Mouse (Mus musculus) embryo, embryonic 10.5 days (tissue): ENCODE results near the gene Dhx58.
A peak's percentile ranks its signal among the peaks of the same experiment; 100 is the strongest.
"Not testable (repeated sequence)": the region's sequence is repeated elsewhere in the genome, so short reads cannot be mapped to it uniquely, and the experiment has no call there.

Experiments
- DNase-seq: peaks from one replicate; pipeline ENCODE4 v3.0.0-alpha.2; 2015; ENCODE audit warnings: low spot score

The Dhx58 gene

DNA sequence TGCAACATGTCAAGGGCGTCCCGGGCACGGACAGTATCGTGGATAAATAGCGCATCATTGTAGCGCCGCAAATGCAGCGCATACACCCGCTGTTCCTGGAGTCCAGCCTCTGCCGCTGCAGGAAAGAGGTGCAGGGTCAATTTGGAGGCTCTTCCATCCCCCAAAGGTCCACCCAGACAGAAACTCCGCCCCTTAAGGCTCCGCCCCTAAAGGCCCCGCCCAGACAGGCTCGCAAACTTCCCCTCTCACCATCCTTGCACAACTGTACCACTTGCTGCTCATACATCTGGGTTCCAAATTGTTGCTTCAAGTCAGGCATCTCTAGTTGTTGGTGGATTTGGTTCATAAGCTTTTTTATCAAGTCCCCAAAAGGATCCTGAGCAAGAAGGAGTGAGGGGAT lies 2.8 kb downstream of the Dhx58 start:
- DNase-seq, result peak; percentile 70

DNA sequence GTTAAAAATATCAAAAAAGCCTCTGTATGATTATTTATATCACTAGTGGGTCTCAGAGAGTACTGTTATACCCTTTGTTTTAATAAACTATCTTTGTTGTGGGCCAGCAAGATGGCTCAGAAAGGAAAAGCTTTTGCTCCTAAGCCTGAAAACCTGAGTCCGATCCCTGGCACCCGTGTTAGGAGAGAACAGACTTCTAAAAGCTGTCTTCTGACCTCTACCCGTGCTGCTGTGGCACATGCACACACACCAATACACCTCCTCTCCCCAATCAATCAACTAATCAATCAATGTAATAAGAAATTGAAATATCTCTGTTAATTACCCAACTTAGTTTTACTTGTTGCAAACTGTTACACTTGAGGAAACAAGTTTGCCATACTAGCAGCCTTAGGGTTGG lies 3.4 kb downstream of the Dhx58 start:
- no peak for DNase-seq

DNA sequence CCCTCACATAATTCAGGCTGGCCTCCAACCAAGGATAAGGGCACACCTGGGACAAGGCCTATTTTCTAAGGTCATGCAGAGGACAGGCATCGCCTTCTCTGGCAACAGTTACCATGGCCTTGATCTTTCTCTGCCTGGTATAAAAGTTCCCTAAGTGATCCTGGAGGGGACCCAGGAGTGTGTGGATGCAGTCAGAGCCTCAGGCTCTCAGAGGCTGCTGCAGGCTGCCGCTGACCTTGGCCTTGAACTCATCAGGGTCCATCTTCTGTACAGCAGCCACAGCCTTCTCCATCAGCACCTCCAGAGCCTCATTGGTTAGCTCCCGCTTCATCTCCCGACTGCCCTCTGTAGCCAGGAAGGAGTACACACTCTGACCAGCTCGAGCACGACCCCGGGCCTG lies 6.2 kb downstream of the Dhx58 start:
- DNase-seq, result no peak

DNA sequence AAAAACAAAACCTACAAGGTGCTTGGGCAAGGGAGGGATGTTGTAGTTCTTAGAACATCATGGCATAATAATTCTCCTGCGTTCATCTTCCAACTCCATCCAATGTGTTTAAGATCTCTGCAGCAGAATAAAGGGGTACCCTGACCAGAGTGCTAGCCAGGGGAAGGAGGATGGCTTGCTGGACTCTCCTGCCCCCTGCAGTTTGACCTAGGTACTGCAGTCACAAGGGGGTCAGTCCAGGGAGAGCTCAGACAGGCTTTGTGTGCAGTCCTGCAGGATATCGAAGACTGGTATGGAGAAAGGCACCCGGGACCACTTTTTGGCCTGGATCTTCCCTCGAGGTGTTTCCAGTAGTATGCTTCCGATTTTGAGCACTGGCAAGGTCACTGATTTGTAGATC lies 9.1 kb downstream of the Dhx58 start:
- DNase-seq, result peak; percentile 86

DNA sequence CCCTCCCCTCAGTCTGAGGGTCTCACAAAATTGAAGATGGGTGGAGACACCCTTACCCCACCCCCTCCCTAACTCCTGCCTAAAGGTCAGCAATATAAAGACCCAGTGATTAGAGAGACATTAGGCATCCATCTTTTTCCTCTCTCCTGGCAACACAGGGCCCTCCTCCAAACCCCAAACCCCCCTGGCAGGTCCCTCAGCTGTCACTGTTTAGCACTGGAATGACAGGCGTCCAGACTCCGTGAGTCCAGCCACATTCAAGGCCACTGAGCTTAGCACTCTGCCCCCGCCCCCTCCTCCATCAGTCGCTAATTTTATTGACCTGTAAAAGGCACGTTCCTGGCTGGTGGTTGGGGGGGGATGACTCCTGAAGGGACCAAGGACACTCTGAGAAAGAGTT lies 10.9 kb downstream of the Dhx58 start:
- DNase-seq, result no peak

DNA sequence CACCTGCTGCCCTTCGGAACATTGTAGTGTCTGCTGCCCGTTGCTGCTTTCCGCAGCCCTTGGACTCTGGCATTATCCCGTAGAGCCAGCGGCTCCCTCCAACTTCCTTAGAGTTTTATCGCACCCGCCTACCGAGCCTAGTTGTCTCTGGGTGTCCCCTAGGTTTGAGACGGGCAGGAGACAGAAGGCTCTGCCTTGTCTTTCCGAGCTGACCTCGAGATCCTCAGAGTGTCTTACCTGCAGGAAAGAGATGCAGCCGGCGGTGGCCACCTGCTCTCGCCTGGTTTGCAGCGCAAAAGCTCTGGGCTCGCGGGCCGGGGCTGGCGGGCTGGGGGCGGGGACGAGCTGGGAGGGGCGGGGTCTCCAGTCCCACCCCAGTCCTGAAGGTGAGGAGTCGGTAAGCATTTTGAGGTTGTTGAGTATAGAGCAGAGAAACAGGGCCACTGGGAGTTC lies 11.9 kb downstream of the Dhx58 start, which contains the start of gene Zfp385c:
Gene Zfp385c (minus strand): TSS at position 292 of the 453 bp plus-strand sequence.
- no peak for DNase-seq

DNA sequence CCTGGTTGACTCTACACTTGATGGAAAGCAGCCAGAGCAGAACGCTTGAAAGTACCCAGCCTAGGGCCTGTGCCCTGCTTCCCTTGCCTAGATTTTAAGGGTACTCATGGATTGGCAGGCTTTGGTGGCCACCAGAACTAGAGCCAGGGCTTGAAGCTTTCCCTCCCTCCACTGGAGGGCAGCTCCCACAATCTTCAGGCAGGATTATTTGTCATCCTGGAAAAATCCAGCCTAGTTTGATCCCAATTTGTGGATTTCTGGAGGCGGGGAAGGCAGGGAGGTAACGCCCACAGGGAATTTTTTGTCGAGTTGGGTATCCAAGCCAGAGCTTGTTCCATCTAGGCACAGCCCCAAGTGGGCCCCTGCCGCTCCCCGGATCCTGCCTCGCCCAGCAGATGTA lies 13.7 kb downstream of the Dhx58 start:
- DNase-seq, result no peak

DNA sequence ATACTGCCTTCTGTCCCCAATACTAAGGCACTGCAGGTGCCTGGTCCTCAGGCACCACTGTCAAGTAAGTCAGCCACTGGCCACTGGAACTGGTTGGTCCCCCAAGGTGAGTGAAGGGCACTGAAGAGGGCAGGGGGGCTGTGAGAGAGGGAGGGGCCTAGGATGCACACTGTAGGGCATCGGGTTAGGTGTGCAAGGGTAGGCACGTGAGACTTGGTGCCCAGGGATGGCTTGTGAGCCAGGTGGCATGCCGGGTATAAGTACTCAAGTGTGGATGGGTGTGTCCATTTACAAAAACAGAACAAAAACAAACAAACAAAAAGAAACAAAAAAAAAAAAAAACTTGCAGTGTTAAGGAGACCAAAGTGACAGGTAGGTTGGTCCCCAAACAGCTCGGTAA lies 15.6 kb downstream of the Dhx58 start:
- no peak for DNase-seq

DNA sequence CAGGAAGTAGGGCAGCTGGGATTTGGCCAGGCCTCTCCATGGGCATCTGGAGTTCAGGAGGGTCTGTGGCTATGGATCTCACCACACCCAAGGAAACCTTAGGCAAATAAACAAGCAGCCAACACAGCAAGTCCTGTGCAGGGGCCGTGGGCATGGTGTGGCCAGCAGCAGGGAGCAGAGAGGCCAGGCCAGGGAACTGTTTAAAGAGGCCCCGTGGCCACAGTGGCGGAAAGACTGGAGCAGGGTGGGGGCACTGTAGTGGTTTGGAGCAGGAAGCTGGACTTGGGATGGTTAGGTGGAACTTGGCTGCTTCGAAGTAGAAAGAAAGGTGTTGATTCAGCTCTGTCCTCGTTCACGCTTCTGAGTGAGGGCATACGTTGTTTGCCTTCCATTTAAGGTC lies 16.8 kb downstream of the Dhx58 start:
- DNase-seq, result no peak

DNA sequence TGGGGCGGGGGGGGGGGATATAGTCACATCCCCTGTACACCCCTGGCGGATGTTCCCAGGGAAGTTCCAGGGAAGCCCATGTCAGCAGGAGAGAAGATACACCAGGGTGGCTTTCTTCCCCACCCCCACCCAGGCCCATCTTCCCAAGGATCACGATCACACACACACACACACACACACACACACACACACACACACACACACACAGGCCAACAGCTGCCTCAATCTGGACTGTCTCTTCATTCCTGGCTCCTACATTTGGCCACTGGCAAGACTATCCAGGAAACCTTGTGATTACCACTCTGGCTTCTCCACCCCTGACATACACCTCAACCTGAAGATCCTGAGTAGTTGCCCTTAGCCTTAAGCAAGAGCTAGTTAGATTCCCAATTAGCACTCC lies 18.7 kb downstream of the Dhx58 start:
- DNase-seq, result no peak

DNA sequence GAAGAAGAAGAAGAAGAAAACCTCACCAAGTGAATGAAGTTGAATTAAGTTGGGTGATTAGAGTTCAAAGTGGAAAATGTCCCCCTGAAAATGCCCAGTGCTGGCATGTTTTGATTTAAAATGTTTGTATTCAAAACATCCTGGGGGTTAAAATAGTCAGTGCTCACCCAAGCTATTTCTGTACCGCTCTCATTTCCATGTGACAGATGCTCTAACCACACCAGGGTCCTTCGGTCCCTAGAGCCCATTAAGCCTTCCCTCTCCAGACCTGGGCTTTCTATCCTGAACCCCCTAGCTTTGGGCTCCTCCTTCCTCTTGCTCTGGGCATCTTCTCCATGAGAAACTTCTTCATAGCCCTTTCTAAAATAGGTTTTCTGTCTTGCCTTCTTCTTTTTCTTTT lies 20.0 kb downstream of the Dhx58 start:
- no peak for DNase-seq

DNA sequence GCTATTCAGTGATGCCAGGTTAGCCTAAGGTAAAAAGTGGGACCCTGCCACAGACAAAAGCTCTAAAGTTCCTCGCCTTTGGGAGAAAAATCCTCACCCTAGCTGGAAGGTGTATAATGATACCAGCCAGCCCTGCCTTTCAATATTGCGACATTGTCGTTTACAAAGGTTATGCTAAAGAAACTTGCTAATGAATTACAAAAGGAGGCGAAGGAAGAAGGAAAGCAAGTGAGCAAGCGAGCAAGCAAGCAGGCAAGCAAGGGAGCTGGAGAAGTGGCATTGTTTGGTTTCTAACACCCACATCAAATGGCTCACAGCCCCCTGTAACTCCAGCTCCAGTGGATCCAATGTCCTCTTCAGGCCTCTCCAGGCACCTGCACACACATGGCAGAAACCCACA lies 21.5 kb downstream of the Dhx58 start:
- no peak for DNase-seq

DNA sequence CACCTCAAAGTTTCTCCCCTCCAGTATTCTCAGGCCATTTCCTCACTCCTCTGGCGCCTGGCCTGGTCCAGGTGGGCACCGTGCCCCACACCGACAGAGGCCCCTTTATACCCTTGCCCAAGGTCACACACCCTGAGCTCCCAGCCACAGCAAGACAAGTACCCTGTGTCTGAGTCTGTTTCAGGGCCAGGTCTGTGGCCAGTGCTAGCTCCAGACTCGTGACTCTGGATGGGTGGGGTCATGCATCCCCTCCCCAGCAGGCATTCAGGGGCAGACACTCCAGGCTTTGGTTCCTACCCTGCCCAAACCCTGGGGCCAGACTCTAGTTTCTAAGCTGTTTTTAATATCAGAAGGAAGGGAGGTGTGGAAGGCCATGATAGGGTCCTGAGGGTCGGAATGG lies 22.2 kb downstream of the Dhx58 start:
- no peak for DNase-seq

DNA sequence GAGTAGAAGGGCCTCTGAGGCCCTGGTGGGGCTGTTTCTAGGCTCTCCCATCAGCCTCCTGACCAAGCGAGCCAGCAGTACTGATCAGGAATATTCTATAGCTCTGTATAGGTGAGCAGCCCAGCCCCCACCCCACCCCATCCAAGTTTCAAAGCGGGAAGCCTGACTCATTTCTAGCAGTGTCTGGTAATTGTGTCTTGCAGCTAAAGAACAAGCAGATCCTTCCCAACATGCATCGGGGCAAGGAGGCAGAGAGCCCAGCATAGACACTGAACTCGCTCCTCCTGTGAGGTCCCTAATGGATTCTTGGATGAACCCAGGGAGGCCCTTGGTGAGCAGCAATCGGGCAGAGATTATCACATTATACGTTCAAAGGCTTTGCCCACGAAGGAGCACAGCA lies 26.3 kb downstream of the Dhx58 start:
- DNase-seq, result no peak

DNA sequence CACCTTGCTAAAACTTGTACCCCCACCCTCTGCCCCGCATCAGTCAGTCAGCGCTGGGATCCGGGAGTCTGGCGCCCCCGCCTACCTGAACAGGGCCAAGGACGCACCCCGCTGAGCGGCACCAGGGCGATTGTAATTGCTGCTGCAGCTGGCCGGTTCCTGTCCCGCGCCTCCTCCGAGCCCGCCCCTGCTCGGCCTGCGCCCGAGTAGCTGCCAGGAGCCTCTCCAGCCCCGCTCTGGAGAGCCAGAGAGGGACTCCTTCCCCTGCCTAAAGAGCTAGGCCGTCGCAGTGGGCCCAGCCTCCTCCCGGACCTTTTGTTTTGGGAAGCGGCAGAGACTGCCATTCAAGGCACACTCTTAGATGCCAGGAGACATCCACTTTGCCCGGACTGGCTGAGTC lies 30.9 kb downstream of the Dhx58 start:
- peak; percentile 40 for DNase-seq

DNA sequence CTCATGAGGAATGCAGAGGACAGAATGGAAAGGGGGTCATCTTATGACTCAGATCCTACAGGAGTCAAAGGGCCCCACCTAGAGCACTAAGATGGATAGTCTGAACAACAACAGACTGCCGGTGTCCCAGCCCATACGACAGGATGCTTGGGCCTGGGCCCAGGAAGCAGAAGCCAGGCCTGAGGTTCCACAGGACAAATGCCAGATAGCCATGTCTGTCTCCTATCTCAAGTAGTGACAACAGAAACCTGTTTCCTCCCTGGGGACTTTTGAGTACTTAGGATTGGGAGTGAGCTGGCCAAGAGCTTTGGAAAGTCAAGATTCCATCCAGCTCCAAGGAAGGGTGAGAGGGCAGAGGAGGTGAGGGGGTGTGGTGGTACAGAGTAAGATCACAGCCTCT lies 32.1 kb downstream of the Dhx58 start:
- DNase-seq, result no peak

DNA sequence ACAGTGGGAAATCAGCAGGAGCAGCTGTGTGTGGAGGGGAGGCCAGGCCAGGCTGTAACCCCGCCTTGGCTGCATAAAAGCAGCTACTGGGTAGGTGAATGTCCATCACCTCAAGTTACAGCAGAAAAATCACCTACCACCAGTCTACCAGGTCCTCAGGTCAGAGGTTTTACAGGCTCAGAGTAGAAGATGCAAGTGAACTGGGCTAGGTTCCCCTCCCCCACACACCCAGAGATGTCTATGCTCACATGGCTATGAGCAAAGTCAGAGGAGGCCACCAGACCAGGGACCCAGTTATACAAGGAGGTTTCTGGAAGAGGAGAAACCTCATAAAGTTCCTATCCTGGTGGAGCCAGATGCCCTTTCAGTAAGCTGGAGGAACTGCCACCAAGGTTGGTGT lies 33.0 kb downstream of the Dhx58 start:
- no peak for DNase-seq

DNA sequence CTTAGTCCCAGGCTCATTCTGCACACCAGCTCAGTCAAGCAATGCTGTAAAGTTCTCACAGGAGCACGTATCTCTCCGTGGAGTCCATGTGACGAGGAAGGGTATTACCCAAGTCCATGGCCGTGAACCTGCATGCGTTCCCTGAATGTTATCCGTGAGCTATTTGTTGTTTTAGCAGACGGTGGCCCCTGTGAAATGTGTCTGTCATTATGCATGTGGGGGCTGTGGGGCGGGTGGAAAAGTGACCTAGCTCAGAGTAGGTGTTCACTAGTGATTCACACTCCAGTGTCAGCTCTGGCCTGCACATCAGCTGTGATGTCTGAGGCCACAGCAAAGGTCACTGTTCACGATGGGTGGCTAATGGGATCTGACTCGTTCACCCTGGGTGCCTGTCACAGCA lies 44.3 kb downstream of the Dhx58 start:
- DNase-seq, result no peak

DNA sequence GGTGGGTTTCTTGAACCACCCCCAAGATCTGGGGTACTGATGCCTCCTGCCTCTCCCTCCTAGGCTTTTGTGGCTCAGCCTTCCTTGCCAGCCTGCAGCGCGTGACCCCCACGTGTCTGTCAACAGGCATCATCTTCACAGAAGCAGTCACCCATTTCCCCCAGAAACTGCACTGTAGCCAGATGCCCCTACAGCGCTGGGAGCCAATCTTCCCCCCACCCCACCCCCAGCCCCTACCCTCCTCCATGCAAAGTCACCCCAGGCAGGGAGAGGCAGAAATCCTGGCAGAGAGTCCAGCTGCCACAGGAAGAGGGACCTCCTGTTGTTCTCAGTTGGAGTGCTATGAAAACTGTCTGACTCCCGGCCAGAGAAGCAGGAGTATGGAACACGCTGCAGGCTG lies 47.6 kb downstream of the Dhx58 start:
- DNase-seq, result peak; percentile 34

DNA sequence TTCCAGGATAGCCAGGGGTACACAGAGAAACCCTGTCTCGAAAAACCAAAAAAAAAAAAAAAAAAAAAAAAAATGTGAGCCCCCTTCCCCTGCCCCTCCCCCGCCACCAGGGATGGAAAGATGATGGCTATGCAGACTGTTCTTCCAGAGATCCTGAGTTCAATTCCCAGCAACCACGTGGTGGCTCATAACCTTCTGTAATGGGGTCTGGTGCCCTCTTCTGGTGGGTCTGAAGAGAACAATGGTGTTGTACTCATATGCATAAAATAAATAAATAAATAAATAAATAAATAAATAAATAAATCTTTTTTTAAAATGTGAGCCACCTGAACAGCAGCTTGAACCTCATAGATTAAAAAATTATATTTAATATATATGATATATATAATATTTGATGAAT lies 48.5 kb downstream of the Dhx58 start:
- DNase-seq, result not testable (repeated sequence)

DNA sequence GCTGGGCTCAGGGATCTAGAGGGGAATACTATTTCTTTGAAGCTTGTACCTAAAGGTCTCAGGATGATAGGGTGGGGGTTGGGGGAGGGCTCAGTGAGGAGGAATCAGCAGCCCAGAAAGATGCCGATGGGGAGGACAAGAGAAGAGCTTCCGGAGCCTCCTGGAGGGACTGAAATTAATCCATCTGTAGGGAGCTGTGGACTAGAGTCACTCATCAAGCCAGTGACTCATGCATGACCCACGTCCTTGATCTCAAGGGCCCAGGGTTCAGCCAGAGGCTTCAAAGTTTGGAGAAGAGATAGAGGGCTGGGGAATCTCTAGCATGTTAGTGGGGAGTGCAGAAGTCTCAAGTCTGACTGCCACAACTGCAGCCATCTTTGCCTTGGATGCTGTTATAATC lies 52.3 kb downstream of the Dhx58 start:
- no peak for DNase-seq

DNA sequence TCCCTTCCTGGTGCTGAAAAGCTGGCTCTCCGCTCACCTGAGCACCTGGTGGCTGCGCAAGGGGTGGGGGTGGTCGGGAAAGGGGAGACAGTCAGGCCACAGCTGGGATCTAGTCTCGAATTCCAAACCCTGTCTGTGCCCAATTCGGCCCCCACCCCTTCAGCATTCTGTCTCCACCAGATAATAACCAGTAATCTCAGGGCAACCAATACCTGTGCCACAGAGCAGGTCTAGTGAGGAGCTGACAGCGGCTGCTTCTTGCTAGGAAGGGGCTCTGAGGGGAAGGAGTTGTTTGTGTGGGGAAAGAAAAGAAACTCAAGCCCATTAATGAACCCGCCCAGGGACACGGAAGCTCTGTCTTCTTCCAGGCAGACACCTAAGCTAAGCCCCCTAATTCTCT lies 52.9 kb downstream of the Dhx58 start:
- DNase-seq, result no peak

DNA sequence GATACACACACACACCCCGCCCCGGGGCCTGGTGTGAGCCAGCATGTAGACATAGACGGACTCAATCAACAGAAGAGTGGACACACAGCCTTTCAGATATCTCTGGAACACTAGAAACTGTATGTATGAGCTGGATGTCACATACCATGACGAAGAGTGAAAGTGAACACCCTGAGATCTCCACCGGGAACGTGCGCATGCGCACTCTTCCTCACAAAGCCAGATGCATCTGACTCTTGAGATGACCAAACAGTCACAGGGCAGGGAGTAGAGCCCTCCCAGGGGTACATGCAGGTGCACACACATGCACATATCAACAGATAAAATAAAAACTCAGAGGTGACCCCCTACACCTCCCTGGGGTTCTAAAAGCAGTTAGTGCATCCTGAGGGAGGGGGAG lies 55.7 kb downstream of the Dhx58 start:
- DNase-seq, result no peak

DNA sequence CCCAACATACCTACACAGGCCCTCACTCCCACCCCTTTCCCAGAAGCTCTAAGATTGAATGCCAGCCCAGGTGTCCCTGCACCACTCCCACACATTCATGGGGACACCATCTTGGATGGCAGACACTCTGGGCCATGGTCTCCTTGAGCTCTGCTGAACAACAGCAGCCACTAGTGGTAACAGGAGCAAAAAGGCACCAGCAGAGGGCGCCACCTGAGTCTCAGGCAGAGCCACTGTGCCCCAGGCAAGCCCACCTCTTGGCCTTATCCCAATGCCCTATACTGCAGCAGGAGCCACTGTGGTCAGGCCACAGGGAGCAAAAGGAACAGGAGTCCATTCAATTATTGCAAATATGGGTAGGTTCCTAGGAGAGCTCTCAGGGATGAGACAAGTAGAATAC lies 57.8 kb downstream of the Dhx58 start:
- DNase-seq, result peak; percentile 76
